Mouse (Mus musculus) left cerebral cortex, postnatal 4 days (tissue): Measurements from ENCODE around the gene Gng4. TPM values are rescaled to one million over a fixed set of nuclear protein-coding genes. Genes with fewer than 3 reads are reported as not detected.
"Not testable (repeated sequence)": the region's sequence is repeated elsewhere in the genome, so short reads cannot be mapped to it uniquely, and the experiment has no call there.

ENCODE experiments used
- DNase-seq: peaks from one replicate; pipeline ENCODE4 v3.0.0-alpha.2; 2022
- intact Hi-C: fragments of 180-260 bp; cut with DNase I; formaldehyde crosslinking; loops from one replicate; pipeline ENCODE4 v1.15.1; 2025
- total RNA-seq, 2 experiments: library from RNA; stranded (reverse); gene quantifications; 2 replicates each; pipeline ENCODE4 v1.2.3; 2021

The Gng4 gene
- total RNA-seq, result 10 to 100 TPM; 79.3 to 95.1 TPM

DNA sequence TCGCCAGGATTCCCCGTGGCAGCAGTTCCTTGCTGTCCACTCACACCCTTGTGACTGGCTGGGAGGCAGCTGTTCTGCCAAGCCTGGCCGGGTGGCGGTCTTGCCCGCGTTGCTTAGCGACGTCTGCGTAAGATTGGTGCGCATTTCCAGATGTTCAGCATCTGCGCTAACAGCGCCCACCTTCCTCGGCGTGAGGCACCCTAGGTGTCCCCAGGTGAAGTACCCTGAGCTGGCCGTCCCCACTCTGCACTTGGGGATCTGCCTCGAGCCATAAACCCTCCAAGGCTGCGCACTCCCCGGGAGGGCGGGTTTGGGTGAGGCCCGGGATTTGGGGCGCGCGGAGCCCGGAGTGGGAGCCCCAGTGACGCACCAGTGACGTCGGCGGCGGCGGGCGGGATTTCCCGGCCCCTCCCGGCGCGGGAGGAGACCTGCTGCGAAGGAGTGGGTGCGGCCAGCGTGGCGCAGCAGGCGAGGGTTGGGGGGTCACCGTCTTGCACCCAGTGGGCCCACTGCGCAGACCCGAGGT lies at the start of gene Gng4:
Gene Gng4, plus strand, starts transcription at position 166 of the 526 bp plus-strand sequence.
- peak; percentile 30 for DNase-seq
- intact Hi-C loops, result no loop called here

DNA sequence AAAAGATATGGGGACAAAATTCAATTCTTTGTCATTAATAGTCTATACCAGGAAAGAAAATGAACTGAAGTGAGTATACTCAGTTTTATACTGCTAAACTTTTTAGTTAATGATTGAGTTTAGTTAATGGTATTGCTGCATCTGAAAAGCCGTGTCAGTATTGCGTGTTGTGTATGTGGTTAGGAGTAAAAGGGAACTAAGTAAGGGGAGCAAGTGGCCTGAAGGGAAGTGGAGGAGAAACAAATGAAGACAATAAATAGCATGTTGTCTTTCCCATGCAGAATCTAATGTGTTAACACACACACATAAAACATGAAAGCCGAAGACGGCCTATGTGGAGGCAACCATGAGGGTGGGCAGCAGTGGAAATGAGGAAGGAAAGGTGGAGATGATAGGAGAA lies 44.6 kb upstream of the Gng4 start:
- intact Hi-C loops, result no loop called here

GRCm38 (mm10) chr13:13745911-13746310 lies 37.9 kb upstream of the Gng4 start:
- no peak for DNase-seq
- intact Hi-C loops, result no loop called here

More for the DNA sequence above, 44.6 kb upstream of the Gng4 start:
- DNase-seq, result no peak

DNA sequence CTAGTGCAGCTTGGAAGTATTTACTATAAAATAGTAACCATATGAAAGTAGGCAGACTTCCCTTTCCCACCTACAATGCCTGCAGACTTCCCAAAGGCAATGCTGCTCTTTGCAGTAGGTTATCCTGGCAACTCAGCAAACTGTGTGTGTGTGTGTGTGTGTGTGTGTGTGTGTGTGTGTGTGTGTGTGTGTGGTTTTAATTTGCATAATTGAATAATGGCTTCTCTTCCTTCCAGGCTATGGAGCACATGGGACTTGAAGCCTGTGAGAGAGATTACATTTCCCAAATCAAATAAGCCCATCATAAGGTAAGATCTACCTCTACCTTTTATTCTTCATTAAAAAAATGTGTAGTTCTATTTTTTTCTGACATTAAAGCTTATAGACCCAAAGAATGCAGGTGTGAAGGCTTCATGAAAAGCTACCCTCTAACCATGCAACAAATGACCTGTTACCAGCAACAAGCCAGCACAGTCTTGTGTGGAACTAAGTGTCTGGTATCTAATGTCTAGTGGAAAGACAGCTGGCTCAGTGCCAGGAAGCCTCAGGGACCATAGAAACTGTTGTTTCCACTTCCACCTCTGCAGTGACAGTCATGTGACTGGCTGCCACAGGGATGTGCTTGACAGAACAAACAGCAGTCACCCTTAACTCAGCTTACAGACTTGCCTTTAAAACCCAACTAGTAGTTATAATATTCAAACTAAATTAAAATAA lies 7.9 kb upstream of the Gng4 start:
- intact Hi-C loops, result no loop called here

GRCm38 (mm10) chr13:13777052-13777451 lies 6.8 kb upstream of the Gng4 start:
- no peak for DNase-seq
- intact Hi-C loops, result no loop called here

More for the DNA sequence above, 7.9 kb upstream of the Gng4 start:
- DNase-seq, result peak; percentile 46

GRCm38 (mm10) chr13:13777696-13778095 lies 6.2 kb upstream of the Gng4 start:
- no peak for DNase-seq
- intact Hi-C loops, result no loop called here

GRCm38 (mm10) chr13:13778837-13779458 lies 4.9 kb upstream of the Gng4 start:
- intact Hi-C loops, result no loop called here
- no peak for DNase-seq

DNA sequence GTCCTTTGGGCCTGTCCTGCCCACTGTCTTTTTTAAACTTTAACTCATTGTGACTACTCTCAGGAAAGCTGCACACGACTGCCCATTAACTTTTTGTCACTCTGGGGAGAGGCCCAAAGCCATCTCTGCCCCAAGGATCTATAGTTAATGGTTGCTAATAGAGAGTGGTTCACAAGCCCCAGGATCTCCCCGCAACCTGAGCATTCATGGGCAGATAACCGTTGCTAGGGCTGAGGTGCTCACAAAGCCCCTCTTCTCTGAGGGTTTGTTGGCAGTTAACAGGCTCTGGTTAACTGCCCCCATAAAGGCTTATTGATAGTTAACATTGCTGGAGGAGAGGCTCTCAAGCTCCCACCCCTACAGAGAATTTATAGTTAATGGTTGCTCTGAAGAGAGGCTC lies 3.6 kb upstream of the Gng4 start:
- DNase-seq, result no peak
- intact Hi-C loops, result no loop called here

GRCm38 (mm10) chr13:13781026-13781425 lies 2.8 kb upstream of the Gng4 start:
- no peak for DNase-seq
- intact Hi-C loops, result no loop called here

DNA sequence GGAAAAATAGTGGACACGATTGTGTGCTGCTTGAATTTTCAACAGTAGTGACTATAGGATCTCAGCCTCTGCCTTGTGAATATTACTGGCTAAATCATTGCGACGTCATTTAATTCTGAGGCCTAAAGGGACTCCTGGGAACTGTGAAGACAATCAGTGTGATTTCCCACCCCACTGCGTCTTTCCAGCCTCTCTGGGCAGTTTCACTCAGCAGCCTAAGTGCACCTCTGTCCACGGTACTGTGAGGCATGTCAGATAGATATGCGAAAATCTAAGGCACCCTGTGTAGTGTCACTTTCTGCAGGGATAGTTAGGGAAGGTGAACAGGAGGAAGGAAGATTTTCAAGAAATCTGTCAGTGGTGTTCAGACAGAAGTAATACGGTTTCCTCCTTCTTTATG lies 563 bp upstream of the Gng4 start:
- no peak for DNase-seq
- intact Hi-C loops, result no loop called here

- DNase-seq, result peak; percentile 9
- intact Hi-C loops, result no loop called here
Measured at GRCm38 (mm10) chr13:13784420-13784936, 619 bp downstream of the Gng4 start.

GRCm38 (mm10) chr13:13784981-13785783 lies 1.3 kb downstream of the Gng4 start:
- DNase-seq, result peak; percentile 8
- intact Hi-C loops, result no loop called here

- intact Hi-C loops, result no loop called here
- DNase-seq, result no peak
Measured at GRCm38 (mm10) chr13:13786971-13787370, 3.1 kb downstream of the Gng4 start.

DNA sequence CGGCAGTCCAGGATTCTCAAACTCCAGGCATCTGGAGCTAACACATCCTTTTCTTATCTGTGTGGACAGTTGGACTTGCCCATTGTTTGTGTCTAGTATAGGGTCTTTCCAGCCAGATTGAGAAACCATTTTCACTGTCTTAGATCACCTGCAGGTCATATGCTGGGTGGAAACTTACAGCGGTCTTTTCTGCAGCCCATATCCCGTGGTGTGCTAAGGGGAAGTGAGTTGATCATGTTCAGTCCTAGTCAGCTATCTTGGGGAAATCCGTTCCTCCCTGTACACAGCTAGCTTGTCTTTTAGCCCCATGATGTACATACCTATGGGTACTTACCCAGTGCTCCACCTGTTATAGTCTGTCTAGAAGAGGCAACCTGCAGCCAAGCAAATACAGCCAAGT lies 4.2 kb downstream of the Gng4 start:
- intact Hi-C loops, result no loop called here
- no peak for DNase-seq

- no peak for DNase-seq
- intact Hi-C loops, result no loop called here
Measured at GRCm38 (mm10) chr13:13791981-13792380, 8.1 kb downstream of the Gng4 start.

DNA sequence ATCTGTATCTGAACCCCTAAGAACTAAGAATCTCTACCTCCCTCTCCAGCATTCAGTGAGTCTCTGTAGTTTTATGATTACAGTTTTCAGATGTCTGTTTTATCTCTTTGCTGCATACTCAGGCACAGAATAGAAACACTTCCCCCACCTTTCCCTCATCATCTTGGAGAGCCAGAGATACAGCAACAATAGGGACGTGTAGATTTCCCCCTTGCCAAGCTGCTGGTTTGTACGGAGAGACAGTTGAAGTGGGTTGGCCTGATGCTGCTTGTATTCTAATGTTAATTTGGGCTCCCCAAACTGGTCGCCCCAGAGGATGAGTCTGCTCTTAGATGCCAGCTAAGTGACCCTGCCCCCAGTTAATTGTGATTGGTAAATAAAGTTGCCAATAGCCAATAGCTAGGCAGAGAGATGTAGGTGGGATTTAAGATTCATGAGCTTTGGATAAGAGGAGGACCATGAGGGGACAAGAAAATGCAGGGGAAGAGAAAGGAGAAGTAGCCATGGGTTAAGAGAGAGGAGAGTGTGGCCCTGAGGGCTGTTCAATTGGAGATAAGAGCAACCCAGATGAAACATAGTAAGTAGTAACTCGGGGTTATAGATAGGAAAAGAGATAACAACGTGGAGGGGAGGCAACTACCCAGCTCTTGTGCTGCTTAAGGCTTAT lies 11.4 kb downstream of the Gng4 start:
- no peak for DNase-seq
- intact Hi-C loops, result no loop called here

- intact Hi-C loops, result no loop called here
- DNase-seq, result no peak
Measured at GRCm38 (mm10) chr13:13796082-13796481, 12.2 kb downstream of the Gng4 start.

GRCm38 (mm10) chr13:13797816-13798215 lies 14.0 kb downstream of the Gng4 start:
- DNase-seq, result peak; percentile 58
- intact Hi-C loops, result not testable (repeated sequence)

DNA sequence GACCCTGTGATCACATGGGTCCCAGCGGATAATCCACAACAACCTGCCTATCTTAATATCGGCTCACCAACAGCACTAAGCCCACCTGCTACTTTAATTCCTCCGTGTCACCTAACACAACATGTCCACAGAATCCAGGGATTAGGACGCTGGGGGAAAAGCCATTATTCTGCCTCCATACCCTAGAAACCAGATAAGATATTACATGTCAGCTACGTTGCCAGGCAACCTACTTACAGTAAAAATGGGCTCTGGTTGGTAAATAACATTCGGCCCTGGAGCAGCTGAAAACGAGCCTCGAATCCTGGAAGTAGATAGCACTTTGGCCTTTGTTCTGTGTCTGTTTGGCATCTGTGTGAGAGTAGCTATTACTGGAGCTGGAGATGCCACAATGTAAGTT lies 14.9 kb downstream of the Gng4 start:
- intact Hi-C loops, result no loop called here
- DNase-seq, result no peak

DNA sequence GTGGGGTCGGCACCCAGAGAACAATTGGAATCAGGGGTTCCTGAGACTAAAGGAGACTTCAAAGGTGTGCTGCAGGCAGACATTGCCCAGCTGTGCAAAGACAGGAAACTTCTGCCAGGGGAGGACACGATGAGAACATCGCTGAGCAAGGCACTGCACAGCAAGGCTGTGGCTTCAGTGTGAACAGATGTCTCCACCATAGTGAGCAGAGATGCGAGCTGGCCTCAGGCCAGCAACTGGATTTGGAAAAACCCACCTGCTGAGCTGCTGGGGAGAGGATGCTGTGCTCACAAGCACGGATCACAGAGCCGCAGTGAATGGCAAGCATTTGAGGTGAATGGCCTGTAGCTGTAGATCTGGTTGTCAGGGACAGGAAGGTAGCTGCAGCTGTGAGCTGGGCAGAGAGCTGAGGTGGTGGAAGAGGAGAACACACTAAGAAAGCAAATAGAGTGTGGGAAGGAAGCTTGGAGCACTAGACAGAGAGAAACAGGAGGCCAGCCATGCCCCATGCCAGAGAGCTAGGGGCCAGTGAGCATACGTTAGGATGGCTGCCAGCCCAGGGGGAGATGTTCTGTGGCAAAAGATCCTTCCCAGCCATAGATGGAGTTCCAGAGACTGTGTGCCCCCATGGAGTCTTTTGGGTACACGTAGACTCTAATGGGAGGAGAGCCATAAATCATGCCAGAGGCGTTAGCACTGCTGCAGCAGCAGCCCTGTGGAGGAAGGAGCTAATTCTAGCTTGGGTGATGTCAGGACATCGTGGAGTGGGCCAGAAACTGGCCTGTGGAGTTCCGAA lies 24.7 kb downstream of the Gng4 start:
- peak; percentile 72 for DNase-seq
- intact Hi-C loops, result no loop called here
